Mouse (Mus musculus) monocyte, adult 2 months (primary cell): ENCODE results near the gene Olfr787.

Experiments used
- DNase-seq, 2 experiments: peaks; one replicate each; pipeline ENCODE4 v3.0.0; 2022; ENCODE audit warnings: low spot score in 2 of 2, low read depth in 1 of 2

The Olfr787 gene

DNA sequence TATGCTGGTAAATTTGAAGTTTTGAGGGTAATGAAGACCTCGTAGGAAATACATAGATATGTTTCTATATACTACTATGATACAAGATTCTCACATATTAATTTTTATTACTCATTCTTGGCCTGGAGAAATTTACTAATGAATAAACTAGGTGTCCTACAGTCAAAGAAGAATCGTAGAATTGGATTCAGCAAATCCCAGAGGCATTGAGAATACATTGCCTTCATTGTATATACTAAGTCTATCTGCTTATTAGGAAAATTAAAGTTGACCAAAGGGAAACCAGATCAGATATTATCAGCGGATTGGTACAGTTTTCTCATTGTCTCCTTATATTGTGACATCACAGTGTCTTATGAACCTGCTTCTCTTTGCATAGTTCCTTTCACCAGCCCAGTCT lies at the start of gene Olfr787:
Gene Olfr787, plus strand, starts transcription at position 301 of the 400 bp plus-strand sequence.
- DNase-seq: no peak

DNA sequence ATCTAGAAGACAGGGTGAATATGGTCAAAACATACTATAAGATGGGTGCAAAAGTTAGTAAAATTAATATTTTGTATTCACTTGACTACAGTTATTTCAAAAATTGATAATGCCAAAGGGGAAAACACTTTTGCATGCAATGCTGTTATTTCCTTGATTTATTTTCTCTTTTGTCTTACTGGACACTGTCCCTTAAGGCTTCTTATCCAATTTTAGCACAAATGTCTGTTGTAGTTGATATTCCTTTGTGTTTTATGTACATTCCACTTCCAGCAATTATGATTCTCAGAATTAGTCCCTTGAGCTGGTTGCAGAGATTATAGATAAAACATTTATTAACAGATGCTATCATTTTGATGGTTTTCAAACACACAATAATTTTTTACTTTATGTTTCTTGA lies 34.7 kb upstream of the Olfr787 start, which contains the start of gene Olfr786:
Gene Olfr786, plus strand, starts transcription at position 301 of the 400 bp plus-strand sequence.
- DNase-seq: no peak

DNA sequence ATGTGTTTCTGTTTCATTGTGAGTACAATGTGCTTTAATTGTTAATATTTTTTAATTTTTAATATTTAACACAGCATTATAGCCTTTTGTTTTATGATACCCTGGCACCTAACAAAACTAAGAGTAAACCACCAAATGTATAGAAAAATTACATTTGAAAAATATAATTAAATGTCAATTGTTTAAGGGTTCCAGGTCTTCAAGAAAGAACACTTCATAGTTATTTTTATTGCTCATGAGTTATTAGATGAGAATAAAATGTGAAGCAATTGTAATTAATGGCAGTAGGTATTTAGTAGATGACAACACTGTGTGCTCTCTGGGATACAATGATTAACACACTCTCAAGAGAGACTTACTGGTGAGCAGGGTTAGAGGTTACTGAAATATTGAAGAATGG lies 9.0 kb downstream of the Olfr787 start, which contains the start of gene Olfr788:
Gene Olfr788, plus strand, starts transcription at position 301 of the 400 bp plus-strand sequence.
- no peak for DNase-seq

DNA sequence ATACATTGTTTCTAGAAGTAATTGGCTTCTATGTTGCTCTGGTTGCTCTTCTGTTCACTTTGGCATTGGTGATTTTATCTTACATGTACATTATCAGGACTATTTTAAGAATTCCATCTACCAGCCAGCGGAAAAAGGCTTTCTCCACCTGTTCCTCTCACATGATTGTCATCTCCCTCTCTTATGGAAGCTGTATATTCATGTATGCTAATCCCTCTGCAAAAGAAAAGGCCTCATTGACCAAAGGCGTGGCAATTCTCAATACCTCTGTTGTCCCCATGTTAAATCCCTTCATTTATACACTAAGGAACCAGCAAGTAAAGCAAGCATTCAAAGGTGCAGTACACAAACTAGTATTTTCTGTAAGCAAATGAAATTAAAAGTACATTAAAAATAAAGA lies 11.6 kb downstream of the Olfr787 start:
- no peak for DNase-seq

DNA sequence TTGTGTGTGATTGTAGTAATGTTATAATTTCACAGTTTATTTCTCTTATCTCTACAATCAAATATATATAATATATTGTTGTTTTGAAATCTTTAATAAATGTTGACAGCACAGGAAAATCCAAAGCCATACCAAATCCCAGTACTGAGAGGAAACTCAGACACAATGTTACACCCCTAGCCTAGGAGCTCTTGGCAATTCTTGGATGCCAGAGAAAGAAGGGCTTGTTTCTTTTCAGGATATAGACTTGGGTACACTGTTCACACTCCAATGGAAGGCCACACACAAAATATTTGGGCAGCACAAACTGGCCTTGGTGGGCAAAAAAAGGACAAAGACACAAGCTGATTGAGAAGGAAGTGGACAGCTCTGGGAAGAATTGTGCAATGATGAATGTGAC lies 12.1 kb downstream of the Olfr787 start:
- DNase-seq: no peak

DNA sequence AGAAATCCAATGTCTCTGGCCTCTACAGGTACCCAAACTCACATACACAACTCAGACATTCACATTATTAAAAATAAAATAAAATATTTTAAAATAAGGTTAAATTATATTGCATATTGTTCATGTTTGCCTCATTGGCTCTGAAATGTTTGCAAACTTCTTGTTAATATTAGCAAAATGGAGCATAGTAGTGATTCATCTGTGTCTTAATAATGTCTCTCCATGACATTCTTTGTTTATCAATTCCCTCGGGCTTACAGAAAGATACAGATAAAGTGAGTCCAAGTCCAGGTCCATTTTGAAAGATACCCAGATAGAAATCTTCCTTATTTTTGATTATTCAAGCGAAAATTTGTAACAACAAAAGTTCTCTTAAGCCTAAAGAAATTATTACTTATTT lies 22.8 kb downstream of the Olfr787 start, which contains the start of gene Olfr789:
Gene Olfr789, plus strand, starts transcription at position 301 of the 400 bp plus-strand sequence.
- DNase-seq: no peak

DNA sequence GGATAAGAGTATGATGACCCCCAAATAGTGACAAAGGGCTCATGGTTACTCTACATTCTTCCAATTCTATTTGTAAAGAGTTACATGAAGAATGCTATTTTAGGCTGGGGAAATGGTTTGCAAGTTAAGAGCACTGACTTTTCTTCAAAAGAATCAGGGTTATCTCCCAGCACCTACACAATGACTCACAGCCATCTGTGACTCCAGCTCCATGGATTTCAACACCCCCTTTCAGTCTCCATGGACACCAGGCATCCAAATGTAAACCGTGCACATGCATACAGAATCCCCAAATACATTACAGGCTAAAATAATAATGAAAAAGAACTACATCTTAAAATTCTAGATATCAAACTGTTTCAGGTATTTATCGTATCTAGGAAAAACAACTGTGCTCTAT lies 28.4 kb downstream of the Olfr787 start:
- DNase-seq: no peak

DNA sequence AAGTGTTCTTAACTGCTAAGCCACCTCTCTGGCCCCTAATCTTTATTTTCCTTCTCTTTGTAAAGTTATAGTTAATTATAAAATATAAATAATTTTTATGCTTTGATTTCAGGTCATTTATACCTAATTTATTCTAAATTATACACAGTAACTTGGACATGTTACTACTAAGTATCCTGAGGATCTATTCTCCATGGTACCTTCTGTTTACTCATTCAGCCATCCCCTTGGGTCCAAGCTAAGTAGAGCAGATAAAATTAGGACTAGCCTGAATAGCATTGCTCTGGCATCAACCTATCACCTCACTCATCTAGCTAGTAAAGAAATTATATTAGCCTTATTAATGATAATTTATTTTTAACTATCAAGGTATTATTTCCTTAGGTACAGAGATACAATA lies 36.5 kb downstream of the Olfr787 start, which contains the start of gene Olfr790:
Gene Olfr790, plus strand, starts transcription at position 301 of the 400 bp plus-strand sequence.
- no peak for DNase-seq
